Mouse (Mus musculus) thymus, adult 2 months (tissue): ENCODE results near the gene Hoxd10.

ENCODE experiments used
- CTCF ChIP-seq: fragments of 200-500 bp; IDR thresholded peaks from 2 replicates; pipeline ENCODE4 v1.5.1; 2012; ENCODE audit warnings: mild to moderate bottlenecking, control low read depth, low read length, moderate library complexity, borderline replicate concordance; ENCODE audit not compliant: control insufficient read depth, poor library complexity, insufficient read depth; ENCODE audit errors: extremely low read depth
- POLR2A ChIP-seq: fragments of 200-500 bp; IDR thresholded peaks from 2 replicates; pipeline ENCODE4 v1.6.1; 2012; ENCODE audit warnings: mild to moderate bottlenecking, low read length, control low read depth, moderate library complexity; ENCODE audit not compliant: control insufficient read depth, poor library complexity, insufficient read depth; ENCODE audit errors: extremely low read depth

DNA sequence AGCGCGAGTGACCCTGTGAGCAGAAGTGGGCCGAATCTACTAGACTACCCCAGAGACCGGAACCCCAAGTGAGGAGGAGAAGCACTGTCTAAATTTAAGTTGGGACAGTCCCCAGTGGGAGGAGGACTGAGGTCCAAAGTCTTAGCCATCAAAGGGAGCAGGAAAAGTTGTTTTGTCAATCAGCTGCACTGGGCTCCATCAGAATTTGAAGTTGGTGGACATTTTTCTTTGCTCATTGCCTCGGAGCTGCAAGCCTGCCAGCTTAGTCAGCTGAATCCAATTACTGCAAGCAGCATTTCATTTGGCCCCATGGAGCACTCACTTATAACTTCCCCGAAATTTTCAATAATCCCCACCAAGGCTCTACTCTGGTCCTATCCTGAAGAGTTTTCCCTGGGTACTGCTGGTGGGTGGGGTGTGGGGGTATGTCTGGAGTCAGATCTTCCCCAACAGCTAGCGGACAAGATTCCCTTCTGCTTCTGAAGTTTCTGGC, 45.9 kb downstream of the Hoxd10 start:
- TF ChIP-seq CTCF (no peak), POLR2A (no peak)
